Mouse (Mus musculus) testis, adult 2 months (tissue): ENCODE results near the gene Sh3bp4.

Source experiments
- CTCF ChIP-seq: fragments of 200-500 bp; IDR thresholded peaks from 2 replicates; pipeline ENCODE4 v1.5.1; 2012; ENCODE audit warnings: low read depth, mild to moderate bottlenecking, inconsistent platforms, low read length, moderate library complexity; ENCODE audit not compliant: control insufficient read depth, insufficient read depth, insufficient replicate concordance
- POLR2A ChIP-seq: fragments of 200-500 bp; IDR thresholded peaks from 2 replicates; pipeline ENCODE4 v1.6.1; 2012; ENCODE audit warnings: low read depth, mild to moderate bottlenecking, inconsistent platforms, low read length, moderate library complexity; ENCODE audit not compliant: control insufficient read depth

DNA sequence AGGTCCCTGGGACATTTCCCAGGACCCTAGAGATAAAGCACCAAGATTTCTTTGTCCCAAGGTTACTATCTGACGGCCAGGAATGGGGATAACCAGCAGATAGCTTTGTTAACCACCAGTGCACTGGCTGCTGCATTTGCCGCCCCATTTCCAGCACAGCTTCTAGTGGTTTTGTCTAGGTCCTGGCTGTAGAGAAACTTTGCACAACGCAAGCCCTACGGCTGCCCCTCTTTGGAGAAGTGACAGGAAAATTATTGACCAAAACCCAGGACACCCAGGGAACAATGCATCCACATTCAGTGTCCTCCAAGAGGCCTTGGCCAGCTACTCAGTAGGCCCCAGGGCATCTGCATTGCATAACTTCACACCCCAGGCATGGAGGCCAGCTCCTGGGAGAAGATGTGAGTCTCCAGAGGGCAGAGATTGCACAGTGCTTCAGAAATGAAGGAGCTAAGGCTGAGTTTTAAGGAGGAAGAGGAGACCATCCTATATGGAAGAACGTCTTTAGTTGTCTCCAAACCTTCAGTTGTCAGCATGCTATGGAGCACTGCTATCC, 3.2 kb downstream of the Sh3bp4 start:
- TF ChIP-seq CTCF (no peak), POLR2A (no peak)
